Mouse (Mus musculus): ENCODE measurements around the gene Ctnnb1.

- TF ChIP-seq CTCF (IDR thresholded peaks at IDR 0.05; ENCODE audit: borderline replicate concordance, extremely low read depth, insufficient read depth, insufficient read length) (no peak), POLR2A (IDR thresholded peaks at IDR 0.05; ENCODE audit: borderline replicate concordance, extremely low read depth, insufficient read depth, insufficient read length, poor library complexity, severe bottlenecking) (no peak)
Measured at GRCm38 (mm10) chr9:120991801-120992200, 62.8 kb downstream of the Ctnnb1 start.
